Mouse (Mus musculus): ENCODE data around the gene Slc35f3.

DNA sequence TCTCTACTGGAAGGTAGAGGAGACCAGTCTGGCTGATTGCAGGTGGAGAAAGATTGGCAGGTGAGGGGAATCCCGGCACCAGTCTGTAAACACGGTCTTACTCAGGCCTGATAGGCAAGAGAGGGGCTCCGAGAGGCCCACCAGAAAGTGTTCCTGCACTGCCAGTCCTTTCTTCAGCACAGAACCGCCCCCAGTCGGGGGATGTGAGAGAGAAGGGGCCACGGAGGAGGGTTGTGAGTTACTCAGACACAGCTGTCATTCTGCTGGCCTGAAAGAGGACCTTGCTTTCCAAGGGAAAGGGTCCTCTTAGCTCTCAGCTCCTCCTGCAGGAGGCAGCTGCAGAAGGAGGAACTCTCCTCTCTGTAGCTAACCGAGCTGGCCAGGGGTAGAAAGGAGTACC is 975 bp downstream of the Slc35f3 start:
- TF ChIP-seq CTCF (IDR thresholded peaks at IDR 0.05; ENCODE audit: borderline replicate concordance, control insufficient read depth, extremely low read depth, insufficient read depth, low read length, poor library complexity) (no peak), POLR2A (IDR thresholded peaks at IDR 0.05; ENCODE audit: control insufficient read depth, extremely low read depth, insufficient read depth, low read length, poor library complexity) (no peak)
